Mouse (Mus musculus) neural tube, embryonic 14.5 days (tissue): Measurements from ENCODE around the gene Sp1. TPM values are rescaled to one million over a fixed set of nuclear protein-coding genes. Genes with fewer than 3 reads are reported as not detected.

Experiments
- ATAC-seq: fragments of 200-750 bp; cut with Nextera tagmentation; 2 replicates; pipeline ENCODE4 v1.8.0; 2017; ENCODE audit warnings: low read depth, mild to moderate bottlenecking, moderate TSS enrichment, moderate library complexity
- H3K27ac ChIP-seq: fragments of 300-500 bp; sonication (generic); 2 replicates; pipeline ENCODE4 v1.5.1; 2014; ENCODE audit warnings: low read depth, mild to moderate bottlenecking, control low read depth, low read length, moderate library complexity, mixed read lengths
- H3K27me3 ChIP-seq: fragments of 300-500 bp; sonication (generic); 2 replicates; pipeline ENCODE4 v1.6.1; 2014; ENCODE audit warnings: low read length; ENCODE audit not compliant: control insufficient read depth, insufficient read depth
- H3K36me3 ChIP-seq: fragments of 300-500 bp; sonication (generic); 2 replicates; pipeline ENCODE4 v1.6.1; 2014; ENCODE audit warnings: low read length, mixed read lengths; ENCODE audit not compliant: control insufficient read depth, insufficient read depth
- H3K4me1 ChIP-seq: fragments of 300-500 bp; sonication (generic); 2 replicates; pipeline ENCODE4 v1.6.1; 2014; ENCODE audit warnings: low read length; ENCODE audit not compliant: control insufficient read depth, insufficient read depth
- H3K4me2 ChIP-seq: fragments of 300-500 bp; sonication (generic); 2 replicates; pipeline ENCODE4 v1.6.1; 2014; ENCODE audit warnings: mild to moderate bottlenecking, low read depth, low read length, control low read depth
- H3K4me3 ChIP-seq: fragments of 300-500 bp; sonication (generic); 2 replicates; pipeline ENCODE4 v1.5.1; 2014; ENCODE audit warnings: low read depth, low read length, control low read depth, mixed read lengths
- H3K9ac ChIP-seq: fragments of 300-500 bp; sonication (generic); replicated peaks from 2 replicates; pipeline ENCODE4 v1.6.1; 2014; ENCODE audit warnings: low read depth, mild to moderate bottlenecking, control low read depth, low read length, mixed read lengths
- H3K9me3 ChIP-seq: fragments of 300-500 bp; sonication (generic); 2 replicates; pipeline ENCODE4 v1.6.1; 2016; ENCODE audit warnings: low read length; ENCODE audit not compliant: control insufficient read depth
- WGBS: fragments of 180-500 bp; shearing (Covaris S2); extraction: QIAGEN DNeasy Blood & Tissue Kit; methylation state at CpG from one replicate; pipeline ENCODE4 v1.1.7; 2014; 5-methylcytosine and 5-hydroxymethylcytosine counted together
- polyA plus RNA-seq: library from polyadenylated mRNA; unstranded; fragments of >200 nt; fragmentation: Nextera tagmentation; extraction: Ambion mirVana; gene quantifications from 2 replicates; pipeline ENCODE4 v1.2.1, GENCODE M21; 2014

The Sp1 gene
- polyA plus RNA-seq, 1 experiment from 2014 or later: 5.3 TPM

DNA sequence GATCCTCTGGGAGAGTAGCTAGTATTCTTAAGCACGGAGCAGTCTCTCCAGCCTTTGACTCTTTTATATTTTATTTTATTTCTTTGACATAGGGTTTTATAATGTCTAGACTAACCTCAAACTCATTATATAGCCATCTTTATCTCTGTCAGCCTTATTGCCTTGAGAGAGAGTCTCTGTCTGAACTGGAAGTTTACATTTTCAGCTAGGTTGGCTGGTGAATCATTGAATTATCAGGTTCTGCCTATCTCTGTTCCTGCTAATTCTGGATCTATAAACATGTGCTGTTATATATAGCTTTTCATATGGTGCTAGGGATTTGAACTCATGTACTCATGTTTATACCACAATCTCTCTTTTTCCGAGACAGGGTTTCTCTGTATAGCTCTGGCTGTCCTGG, 11.6 kb downstream of the Sp1 start:
- H3K9me3 ChIP-seq: no peaks in the 10 kb centered on the region
- 93% methylated on average over 2 of the region's 2 CpGs for WGBS
- H3K9ac ChIP-seq: no peak overlapping the region
- H3K27ac ChIP-seq: no peak overlapping the region
- no peak overlapping the region for H3K4me3 ChIP-seq
- no peaks in the 10 kb centered on the region for H3K36me3 ChIP-seq
- ATAC-seq: no peak
- no peak overlapping the region for H3K4me2 ChIP-seq
- no peaks in the 10 kb centered on the region for H3K27me3 ChIP-seq
- no peaks in the 10 kb centered on the region for H3K4me1 ChIP-seq

GRCm38 (mm10) chr15:102420986-102421385, 15.0 kb downstream of the Sp1 start:
- Histone ChIP-seq H3K4me2 (no peak overlapping the region), H3K4me1 (no peaks in the 10 kb centered on the region), H3K4me3 (no peak overlapping the region), H3K36me3 (peaks cover 6% of the 10 kb centered on the region), H3K9me3 (no peaks in the 10 kb centered on the region), H3K27me3 (no peaks in the 10 kb centered on the region), H3K27ac (no peak overlapping the region), H3K9ac (no peak overlapping the region)
- WGBS: 70% methylated on average over 1 of the region's 1 CpGs
- no peak for ATAC-seq

DNA sequence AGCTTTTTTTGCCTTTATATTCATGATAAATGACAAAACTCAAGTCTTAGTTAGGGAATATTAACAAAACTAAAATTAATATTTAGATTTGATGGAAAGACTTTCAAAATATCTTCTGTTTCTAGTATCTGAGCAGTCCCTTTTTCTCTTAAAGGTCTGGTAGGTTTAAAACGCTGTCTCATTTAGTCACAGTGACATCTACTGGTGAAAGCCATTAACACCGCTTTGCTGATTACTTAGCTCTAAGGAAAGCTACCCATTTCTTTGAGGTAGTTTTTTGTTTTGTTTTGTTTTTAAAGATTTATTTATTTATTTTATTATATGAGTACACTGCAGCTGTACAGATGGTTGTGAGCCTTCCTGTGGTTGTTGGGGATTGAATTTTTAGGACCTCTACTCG, 15.5 kb downstream of the Sp1 start:
- no peaks in the 10 kb centered on the region for H3K4me1 ChIP-seq
- H3K4me2 ChIP-seq: no peak overlapping the region
- ATAC-seq: no peak
- H3K9ac ChIP-seq: no peak overlapping the region
- no peaks in the 10 kb centered on the region for H3K27me3 ChIP-seq
- H3K36me3 ChIP-seq: peaks cover 9% of the 10 kb centered on the region
- H3K4me3 ChIP-seq: no peak overlapping the region
- no peak overlapping the region for H3K27ac ChIP-seq
- 60% methylated on average over 3 of the region's 3 CpGs for WGBS
- H3K9me3 ChIP-seq: no peaks in the 10 kb centered on the region

- Histone ChIP-seq H3K4me1 (no peaks in the 10 kb centered on the region), H3K27ac (no peak overlapping the region), H3K36me3 (peaks cover 9% of the 10 kb centered on the region), H3K9ac (no peak overlapping the region), H3K9me3 (no peaks in the 10 kb centered on the region), H3K4me3 (no peak overlapping the region), H3K4me2 (no peak overlapping the region), H3K27me3 (no peaks in the 10 kb centered on the region)
- 96% methylated on average over 2 of the region's 2 CpGs for WGBS
- no peak for ATAC-seq
Observed at GRCm38 (mm10) chr15:102423602-102424240, 17.8 kb downstream of the Sp1 start.

GRCm38 (mm10) chr15:102424657-102425056, 18.7 kb downstream of the Sp1 start:
- Histone ChIP-seq H3K4me2 (no peak overlapping the region), H3K9me3 (no peaks in the 10 kb centered on the region), H3K27ac (no peak overlapping the region), H3K4me1 (no peaks in the 10 kb centered on the region), H3K36me3 (peaks cover 12% of the 10 kb centered on the region), H3K4me3 (no peak overlapping the region), H3K9ac (no peak overlapping the region), H3K27me3 (no peaks in the 10 kb centered on the region)
- WGBS: 90% methylated on average over 2 of the region's 2 CpGs
- no peak for ATAC-seq

DNA sequence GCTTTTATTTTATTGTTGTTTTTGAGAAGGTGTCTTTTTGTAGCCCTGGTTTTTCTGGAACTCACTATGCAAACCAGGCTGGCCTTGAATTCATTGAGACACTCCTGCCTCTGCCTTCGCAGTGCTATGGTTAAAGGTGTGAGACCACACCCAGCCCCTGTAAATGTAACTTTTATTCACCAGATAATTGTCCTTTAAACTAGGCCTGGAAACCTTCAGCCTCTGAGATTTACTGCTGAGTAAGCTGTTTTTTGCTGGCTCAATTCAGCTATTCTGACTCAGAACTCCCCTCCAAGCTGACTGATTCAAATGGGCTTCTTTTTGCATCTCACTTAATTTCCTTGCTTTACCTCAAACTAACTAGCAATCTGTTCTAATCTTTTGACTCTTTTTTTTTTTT, 21.0 kb downstream of the Sp1 start:
- Histone ChIP-seq H3K36me3 (peaks cover 29% of the 10 kb centered on the region), H3K27ac (no peak overlapping the region), H3K4me3 (no peak overlapping the region), H3K9me3 (no peaks in the 10 kb centered on the region), H3K4me2 (no peak overlapping the region), H3K4me1 (no peaks in the 10 kb centered on the region), H3K27me3 (no peaks in the 10 kb centered on the region), H3K9ac (no peak overlapping the region)
- whole genome bisulfite sequencing: 89% methylated on average over 1 of the region's 1 CpGs
- ATAC-seq: no peak

- H3K4me2 ChIP-seq: no peak overlapping the region
- H3K4me3 ChIP-seq: no peak overlapping the region
- H3K9me3 ChIP-seq: no peaks in the 10 kb centered on the region
- H3K36me3 ChIP-seq: peaks cover 36% of the 10 kb centered on the region
- 85% methylated on average over 1 of the region's 1 CpGs for WGBS
- no peaks in the 10 kb centered on the region for H3K4me1 ChIP-seq
- no peak overlapping the region for H3K9ac ChIP-seq
- no peaks in the 10 kb centered on the region for H3K27me3 ChIP-seq
- ATAC-seq: no peak
- no peak overlapping the region for H3K27ac ChIP-seq
Observed at GRCm38 (mm10) chr15:102432046-102432445, 26.1 kb downstream of the Sp1 start.

- no peak overlapping the region for H3K9ac ChIP-seq
- ATAC-seq: no peak
- no peaks in the 10 kb centered on the region for H3K4me1 ChIP-seq
- no peak overlapping the region for H3K27ac ChIP-seq
- H3K4me2 ChIP-seq: no peak overlapping the region
- WGBS: 97% methylated on average over 4 of the region's 4 CpGs
- no peaks in the 10 kb centered on the region for H3K27me3 ChIP-seq
- H3K4me3 ChIP-seq: no peak overlapping the region
- peaks cover 36% of the 10 kb centered on the region for H3K36me3 ChIP-seq
- no peaks in the 10 kb centered on the region for H3K9me3 ChIP-seq
Observed at GRCm38 (mm10) chr15:102433173-102433572, 27.2 kb downstream of the Sp1 start.

DNA sequence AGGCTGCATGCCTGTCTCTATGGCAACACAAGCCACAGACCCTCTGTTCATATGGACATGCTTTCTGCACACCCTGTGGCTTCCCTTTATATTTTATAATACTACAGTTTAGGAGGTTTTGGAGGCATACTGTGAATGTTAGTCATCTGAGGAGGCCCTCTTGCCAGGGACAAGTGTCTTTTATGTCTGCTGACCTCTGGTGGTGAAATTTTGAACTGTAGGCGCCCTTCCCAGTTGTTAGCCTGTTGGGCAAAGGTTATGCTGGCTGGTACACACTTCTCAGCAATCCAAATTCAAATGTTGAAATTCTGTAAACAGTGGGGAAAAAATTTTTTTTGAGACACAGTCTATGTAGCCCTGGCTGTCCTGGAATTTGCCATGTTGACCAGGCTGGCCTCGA, 36.5 kb downstream of the Sp1 start:
- Histone ChIP-seq H3K27ac (no peak overlapping the region), H3K4me2 (no peak overlapping the region), H3K9me3 (no peaks in the 10 kb centered on the region), H3K27me3 (no peaks in the 10 kb centered on the region), H3K9ac (no peak overlapping the region), H3K4me3 (no peak overlapping the region), H3K36me3 (no peaks in the 10 kb centered on the region), H3K4me1 (no peaks in the 10 kb centered on the region)
- 50% methylated on average over 2 of the region's 2 CpGs for WGBS
- ATAC-seq: no peak
